In genomic region chr7:79540246-79540645, GRCm38 (mm10) we compare ENCODE assay signal across 16 mouse cellular contexts.
"Had no signal": no experiment of that assay in that cellular context is flagged by ENCODE, and none has a peak within 500 bp of the region (broad histone marks: within the 10 kb centered on the region; RNA-seq: fewer than 3 reads in every experiment).

No protein-coding gene starts in this region.

- H3K36me3 ChIP-seq: lung, embryonic 15.5 days; midbrain, embryonic 13.5 days; midbrain, embryonic 15.5 days; neural tube, embryonic 12.5 days; stomach, embryonic 15.5 days had no signal

- ATAC-seq: lung, postnatal 0 days; midbrain, embryonic 13.5 days; midbrain, embryonic 15.5 days had no signal

- H3K4me3 ChIP-seq: lung, embryonic 15.5 days; megakaryocyte, embryonic 14.5 days; midbrain, embryonic 13.5 days; midbrain, embryonic 15.5 days; neural tube, embryonic 12.5 days; stomach, embryonic 15.5 days had no signal

- H3K9ac ChIP-seq: lung, embryonic 15.5 days; midbrain, embryonic 13.5 days; midbrain, embryonic 15.5 days; neural tube, embryonic 12.5 days; stomach, embryonic 15.5 days had no signal

- H3K4me2 ChIP-seq: lung, embryonic 15.5 days; midbrain, embryonic 11.5 days; midbrain, embryonic 13.5 days; midbrain, embryonic 15.5 days; neural tube, embryonic 12.5 days; stomach, embryonic 15.5 days had no signal

- DNase-seq: lung, postnatal 14 days; lung, postnatal 36 days; right cerebral cortex, postnatal 14 days; thymus, adult 2 months; thymus, postnatal 25 days; thymus, postnatal 4 days had no signal

- H3K27ac ChIP-seq: lung, embryonic 15.5 days; macrophage; midbrain, embryonic 13.5 days; midbrain, embryonic 15.5 days; neural tube, embryonic 12.5 days; stomach, embryonic 15.5 days; stomach, postnatal 0 days had no signal

- H3K9me3 ChIP-seq: lung, embryonic 15.5 days; megakaryocyte, embryonic 14.5 days; midbrain, embryonic 13.5 days; midbrain, embryonic 15.5 days; neural tube, embryonic 12.5 days; stomach, embryonic 15.5 days had no signal
